Mouse (Mus musculus) heart, embryonic 14.5 days (tissue): ENCODE measurements around the gene Upk3b. TPM values are rescaled to one million over a fixed set of nuclear protein-coding genes. Genes with fewer than 3 reads are reported as not detected.
A peak's percentile ranks its signal among the peaks of the same experiment; 100 is the strongest.
"Not testable (repeated sequence)": the region's sequence is repeated elsewhere in the genome, so short reads cannot be mapped to it uniquely, and the experiment has no call there.

Experiments used
- ATAC-seq: fragments of 200-750 bp; cut with Nextera tagmentation; 2 replicates; pipeline ENCODE4 v1.8.0; 2017; ENCODE audit warnings: low read depth, moderate TSS enrichment; ENCODE audit not compliant: insufficient number of reproducible peaks, insufficient read depth, low FRiP score
- H3K27ac ChIP-seq, 2 experiments: fragments of 200-500 bp in 1 of 2; fragments of 300-500 bp in 1 of 2; sonication (generic) in 1 of 2; replicated peaks in 1 of 2; 2 replicates each; pipeline ENCODE4 v1.5.1; 2012 to 2014; ENCODE audit warnings: low read depth in 2 of 2, low read length in 2 of 2, control low read depth in 1 of 2, mild to moderate bottlenecking in 1 of 2, mixed read lengths in 1 of 2; ENCODE audit not compliant: control insufficient read depth in 1 of 2, insufficient read depth in 1 of 2
- H3K27me3 ChIP-seq: fragments of 300-500 bp; sonication (generic); 2 replicates; pipeline ENCODE4 v1.6.1; 2014; ENCODE audit warnings: mild to moderate bottlenecking, low read length, control low read depth; ENCODE audit not compliant: control insufficient read depth, insufficient read depth
- H3K36me3 ChIP-seq: fragments of 300-500 bp; sonication (generic); 2 replicates; pipeline ENCODE4 v1.6.1; 2014; ENCODE audit warnings: mild to moderate bottlenecking, control low read depth, low read length, mixed read lengths; ENCODE audit not compliant: control insufficient read depth, insufficient read depth
- H3K4me1 ChIP-seq, 2 experiments: fragments of 200-500 bp in 1 of 2; fragments of 300-500 bp in 1 of 2; sonication (generic) in 1 of 2; 2 replicates each; pipeline ENCODE4 v1.6.1; 2012 to 2014; ENCODE audit warnings: low read length in 2 of 2, control low read depth in 1 of 2, mixed read lengths in 1 of 2; ENCODE audit not compliant: control insufficient read depth in 2 of 2, insufficient read depth in 2 of 2
- H3K4me2 ChIP-seq: fragments of 300-500 bp; sonication (generic); 2 replicates; pipeline ENCODE4 v1.6.1; 2014; ENCODE audit warnings: mild to moderate bottlenecking, low read length
- H3K4me3 ChIP-seq, 2 experiments: fragments of 200-500 bp in 1 of 2; fragments of 300-500 bp in 1 of 2; sonication (generic) in 1 of 2; 2 replicates each; pipeline ENCODE4 v1.5.1; 2012 to 2014; ENCODE audit warnings: low read length in 2 of 2, mild to moderate bottlenecking in 2 of 2, control low read depth in 1 of 2, low read depth in 1 of 2, moderate library complexity in 1 of 2; ENCODE audit not compliant: control insufficient read depth in 1 of 2, insufficient read depth in 1 of 2
- H3K9ac ChIP-seq: fragments of 300-500 bp; sonication (generic); 2 replicates; pipeline ENCODE4 v1.6.1; 2014; ENCODE audit warnings: mild to moderate bottlenecking, low read length
- H3K9me3 ChIP-seq: fragments of 300-500 bp; sonication (generic); 2 replicates; pipeline ENCODE4 v1.6.1; 2016; ENCODE audit warnings: low read length, control low read depth; ENCODE audit not compliant: control insufficient read depth
- WGBS: fragments of 180-500 bp; shearing (Covaris S2); extraction: QIAGEN DNeasy Blood & Tissue Kit; methylation state at CpG from one replicate; pipeline ENCODE4 v1.1.7; 2014; 5-methylcytosine and 5-hydroxymethylcytosine counted together
- polyA plus RNA-seq: library from polyadenylated mRNA; unstranded; fragments of >200 nt; fragmentation: Nextera tagmentation; extraction: Ambion mirVana; gene quantifications from 2 replicates; pipeline ENCODE4 v1.2.1, GENCODE M21; 2014

The Upk3b gene
- polyA plus RNA-seq, 1 experiment from 2014 or later, result 35.4 TPM

DNA sequence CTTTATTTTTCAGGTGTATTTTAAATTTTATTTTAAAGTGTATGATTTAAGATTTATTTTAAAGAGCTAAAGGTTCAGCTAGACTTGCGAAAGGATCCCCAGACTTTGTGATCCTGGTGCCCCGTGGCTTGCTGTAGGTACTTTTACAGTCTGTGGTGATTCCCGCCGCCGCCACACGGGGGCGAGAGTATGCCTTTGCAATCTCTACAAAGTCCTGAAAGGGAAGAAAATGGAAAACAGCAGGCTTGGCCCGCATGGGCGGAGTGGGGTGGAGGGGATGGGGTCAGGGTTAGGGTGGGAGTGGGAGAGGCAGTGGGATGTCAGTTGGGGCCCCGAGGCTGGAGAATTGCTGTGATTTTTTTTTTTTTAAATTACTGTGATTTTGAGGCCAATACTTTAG, 7.7 kb downstream of the Upk3b start:
- H3K36me3 ChIP-seq, result no peaks in the 10 kb centered on the region
- no peak for ATAC-seq
- no peaks in the 10 kb centered on the region for H3K9me3 ChIP-seq
- no peak overlapping the region for H3K4me3 ChIP-seq
- H3K27me3 ChIP-seq, result no peaks in the 10 kb centered on the region
- H3K27ac ChIP-seq, result no peak overlapping the region
- peaks cover 0 to under 1% of the 10 kb centered on the region in 2 experiments; a peak in 3 of 4 replicates for H3K4me1 ChIP-seq
- no peak overlapping the region for H3K4me2 ChIP-seq
- 5% methylated on average over 10 of the region's 10 CpGs for WGBS
- no peak overlapping the region for H3K9ac ChIP-seq

DNA sequence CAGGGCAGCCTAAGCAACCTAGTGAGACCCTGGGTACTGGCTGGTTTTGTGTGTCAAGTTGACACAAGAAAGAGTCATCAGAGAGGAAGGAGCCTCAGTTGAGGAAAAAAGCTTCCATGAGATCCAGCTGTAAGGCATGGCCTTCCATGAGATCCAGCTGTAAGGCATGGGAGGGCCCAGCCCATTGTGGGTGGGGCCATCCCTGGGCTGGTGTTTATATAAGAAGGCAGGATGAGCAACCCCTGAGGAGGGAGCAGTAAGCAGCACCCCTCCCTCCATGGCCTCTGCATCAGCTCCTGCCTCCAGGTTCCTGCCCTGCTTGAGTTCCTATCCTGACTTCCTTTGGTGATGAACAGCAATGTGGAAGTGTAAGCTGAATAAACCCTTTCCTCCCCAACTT, 10.2 kb downstream of the Upk3b start:
- ATAC-seq, H3K36me3 ChIP-seq, H3K9ac ChIP-seq, H3K27me3 ChIP-seq, H3K27ac ChIP-seq, H3K4me2 ChIP-seq, H3K9me3 ChIP-seq, H3K4me3 ChIP-seq: not testable (repeated sequence)
- peaks cover 12 to 13% of the 10 kb centered on the region in 2 experiments for H3K4me1 ChIP-seq

DNA sequence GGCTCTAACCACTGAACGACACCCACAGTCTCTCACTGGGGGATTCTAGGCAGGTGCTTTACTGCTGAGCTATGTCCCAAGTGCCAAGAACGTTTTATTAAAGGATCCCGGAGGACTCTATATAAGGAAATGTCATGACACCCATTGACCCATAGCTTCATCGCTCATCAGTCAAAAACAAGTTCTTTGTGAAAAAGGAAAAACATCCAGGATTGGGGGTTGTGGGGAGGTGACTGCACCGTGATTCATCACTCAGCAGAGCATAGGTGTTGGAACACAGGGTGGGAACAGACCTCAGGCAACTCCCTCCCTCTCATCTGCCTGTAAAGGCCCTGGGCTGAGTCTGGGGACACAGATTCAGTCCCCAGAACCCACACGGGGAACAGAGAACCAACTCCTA, 11.6 kb downstream of the Upk3b start:
- Histone ChIP-seq H3K27me3 (no peaks in the 10 kb centered on the region), H3K4me3 (no peak overlapping the region), H3K4me1 (peaks cover 12 to 13% of the 10 kb centered on the region in 2 experiments), H3K27ac (no peak overlapping the region), H3K9me3 (no peaks in the 10 kb centered on the region), H3K9ac (no peak overlapping the region), H3K4me2 (no peak overlapping the region), H3K36me3 (no peaks in the 10 kb centered on the region)
- ATAC-seq, result no peak
- WGBS, result 71% methylated on average over 6 of the region's 6 CpGs

DNA sequence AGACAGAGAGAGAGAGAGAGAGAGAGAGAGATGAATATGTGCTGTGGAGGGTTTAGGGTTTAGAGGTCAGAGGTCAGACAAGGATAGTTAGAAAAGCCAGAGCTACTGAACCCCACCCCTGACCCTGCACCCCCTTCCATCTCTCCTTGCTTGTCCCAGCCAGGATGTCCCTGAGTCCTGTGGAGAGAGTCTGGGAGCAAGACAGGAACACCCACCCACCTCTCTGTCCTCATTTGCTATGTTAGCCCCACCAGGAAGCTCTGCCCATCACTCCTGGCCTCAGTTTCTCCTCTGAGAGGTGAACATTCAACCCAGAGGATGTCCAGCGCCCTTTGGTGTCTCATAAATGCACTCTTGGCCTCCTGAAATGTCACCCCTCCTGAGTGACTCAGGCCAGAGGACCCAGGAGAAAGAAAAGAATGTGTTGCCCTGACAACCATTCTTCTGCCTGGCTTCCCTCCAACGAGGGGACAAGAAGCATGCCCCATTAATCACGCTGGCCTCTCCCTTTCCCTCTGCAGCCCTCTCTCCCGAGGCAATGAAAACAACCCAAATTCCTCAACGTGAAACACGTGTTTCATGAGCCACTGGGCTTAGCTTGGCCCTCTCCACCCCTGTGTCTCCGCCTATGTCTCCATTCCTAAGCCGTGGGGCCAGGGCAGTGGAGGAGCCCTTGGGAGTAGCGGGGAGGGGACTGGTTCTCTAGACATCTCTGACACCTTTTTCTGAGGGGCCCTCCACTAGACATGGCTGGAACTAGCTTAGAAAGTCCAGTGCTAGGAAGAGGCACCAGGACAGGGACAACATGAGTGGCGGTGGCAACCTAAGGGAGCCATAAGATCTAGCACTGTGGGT, 13.2 kb downstream of the Upk3b start:
- WGBS, result 5% methylated on average over 10 of the region's 10 CpGs
- Histone ChIP-seq H3K27me3 (no peaks in the 10 kb centered on the region), H3K36me3 (no peaks in the 10 kb centered on the region), H3K4me3 (no peak overlapping the region), H3K9ac (peak overlapping the region; percentile 7; the same call in 1 of the 2 replicates), H3K9me3 (no peaks in the 10 kb centered on the region), H3K4me1 (peaks cover 12 to 13% of the 10 kb centered on the region in 2 experiments), H3K4me2 (peak overlapping the region; percentile 36), H3K27ac (peak overlapping the region; percentile 74 to 82)
- peak; percentile 78 for ATAC-seq

DNA sequence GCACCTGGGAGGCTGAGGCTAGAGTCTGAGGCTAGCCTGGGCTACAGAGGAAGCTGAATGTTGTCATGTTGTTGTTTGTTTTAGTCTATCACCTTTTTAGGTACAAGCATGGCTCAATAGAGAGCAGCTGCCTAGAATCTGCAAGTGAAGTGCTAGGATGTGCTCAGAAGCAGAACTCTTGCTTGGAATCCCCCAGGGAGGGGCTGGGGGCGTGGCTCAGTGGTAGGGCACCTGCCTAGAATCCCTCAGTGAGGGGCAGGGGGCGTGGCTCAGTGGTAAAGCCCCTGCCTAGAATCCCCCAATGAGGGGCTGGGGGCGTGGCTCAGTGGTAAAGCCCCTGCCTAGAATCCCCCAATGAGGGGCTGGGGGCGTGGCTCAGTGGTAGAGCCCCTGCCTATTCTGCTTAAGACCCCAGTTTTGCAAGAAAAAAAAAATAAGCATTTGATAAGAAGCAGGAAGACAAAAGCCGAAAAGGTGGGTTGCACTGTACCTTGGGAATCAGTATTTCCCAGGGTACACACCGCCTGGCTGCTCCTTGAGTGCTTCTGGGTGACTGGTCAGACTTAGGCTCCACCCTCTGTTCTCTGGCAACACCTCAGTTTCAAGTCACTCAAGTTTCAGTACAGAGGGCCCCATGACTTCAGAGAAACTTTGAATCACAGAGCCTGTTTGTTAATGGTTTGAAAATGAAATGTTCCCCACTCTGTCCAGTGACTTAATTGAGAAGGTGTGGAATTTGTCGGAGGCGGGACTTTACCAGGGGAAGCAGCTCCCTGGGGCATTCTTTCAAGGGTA, 14.8 kb downstream of the Upk3b start:
- Histone ChIP-seq H3K9ac (no peak overlapping the region), H3K27me3 (peaks cover 7% of the 10 kb centered on the region; the same call in 1 of the 2 replicates), H3K4me1 (peaks cover 12 to 13% of the 10 kb centered on the region in 2 experiments), H3K27ac (no peak overlapping the region), H3K9me3 (no peaks in the 10 kb centered on the region), H3K36me3 (no peaks in the 10 kb centered on the region), H3K4me2 (no peak overlapping the region), H3K4me3 (no peak overlapping the region)
- no peak for ATAC-seq
- 76% methylated on average over 8 of the region's 8 CpGs for WGBS

DNA sequence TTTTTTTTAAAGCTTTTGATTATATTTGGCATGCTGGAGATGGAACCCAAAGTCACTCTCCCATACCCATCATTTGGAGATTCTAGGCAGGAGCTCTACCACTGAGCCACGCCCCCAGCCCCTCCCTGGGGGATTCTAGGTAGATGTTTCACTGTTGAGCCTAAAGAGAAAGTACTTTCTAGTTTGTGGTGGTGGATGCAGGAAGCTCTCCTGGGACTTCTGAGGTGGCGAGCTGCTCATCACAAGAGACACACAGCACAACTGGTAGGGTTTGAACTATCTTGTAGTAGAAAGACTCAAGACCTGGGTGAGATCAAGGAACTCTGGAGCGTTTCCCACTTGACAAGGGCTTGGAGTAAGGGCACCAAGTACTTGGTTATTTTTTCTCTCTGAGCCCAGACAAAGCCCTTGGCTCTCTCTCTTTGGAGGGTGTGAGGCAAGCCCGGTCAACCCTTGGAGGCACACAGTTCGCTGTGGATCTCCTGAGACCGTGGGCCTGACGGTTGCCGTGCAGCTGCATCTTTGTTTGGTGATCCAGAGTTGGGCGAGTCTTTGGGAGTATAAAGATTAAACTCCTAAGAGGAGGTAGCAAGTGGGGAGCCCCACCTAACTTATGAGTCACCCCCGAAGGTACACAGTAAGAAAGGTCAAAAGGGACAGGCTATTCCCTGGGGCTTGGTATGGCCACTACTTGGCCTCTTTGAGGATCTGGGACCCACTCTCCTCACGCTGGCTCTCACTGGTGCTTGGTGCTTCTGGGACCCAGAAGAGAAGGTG, 16.2 kb downstream of the Upk3b start, which contains the start of gene Upk3bl:
Gene Upk3bl, plus strand, starts transcription at position 192 of the 777 bp plus-strand sequence.
- H3K9me3 ChIP-seq, result no peaks in the 10 kb centered on the region
- H3K27ac ChIP-seq, result no peak within 1 kb of the TSS
- H3K4me3 ChIP-seq, result no peak within 1 kb of the TSS
- H3K36me3 ChIP-seq, result no peaks in the 10 kb centered on the region
- H3K4me1 ChIP-seq, result peaks cover 12 to 13% of the 10 kb centered on the region in 2 experiments
- no peak within 1 kb of the TSS for H3K4me2 ChIP-seq
- H3K27me3 ChIP-seq, result peaks cover 10% of the 10 kb centered on the region; the same call in 1 of the 2 replicates
- no peak within 1 kb of the TSS for H3K9ac ChIP-seq
- no peak for ATAC-seq
- 87% methylated on average over 11 of the region's 11 CpGs for WGBS

DNA sequence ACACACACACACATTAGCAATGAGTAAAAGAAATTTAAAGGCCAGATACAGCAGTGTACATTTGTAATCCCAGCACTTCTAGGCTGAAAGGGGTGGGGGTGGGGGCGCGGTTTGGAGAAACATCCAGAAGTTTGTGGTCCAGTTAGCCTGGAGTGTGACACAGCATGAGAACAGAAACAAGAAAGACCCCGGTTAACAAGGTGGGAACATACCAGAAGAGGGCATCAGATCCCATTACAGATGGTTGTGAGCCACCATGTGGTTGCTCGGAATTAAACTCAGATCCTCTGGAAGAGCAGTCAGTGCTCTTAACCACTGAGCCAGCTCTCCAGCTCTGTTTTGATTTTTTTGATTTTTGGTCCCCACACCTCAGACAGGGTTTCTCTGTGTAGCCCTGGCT, 17.8 kb downstream of the Upk3b start:
- Histone ChIP-seq H3K9ac (no peak overlapping the region), H3K4me1 (peaks cover 11 to 12% of the 10 kb centered on the region in 2 experiments), H3K27ac (no peak overlapping the region), H3K4me2 (no peak overlapping the region), H3K4me3 (no peak overlapping the region), H3K9me3 (no peaks in the 10 kb centered on the region), H3K36me3 (no peaks in the 10 kb centered on the region), H3K27me3 (peaks cover 10% of the 10 kb centered on the region; the same call in 1 of the 2 replicates)
- 31% methylated on average over 4 of the region's 4 CpGs for WGBS
- no peak for ATAC-seq
